Mouse (Mus musculus) forebrain, embryonic 11.5 days (tissue): ENCODE results near the gene Cib1. TPM values are rescaled to one million over a fixed set of nuclear protein-coding genes. Genes with fewer than 3 reads are reported as not detected.

ENCODE experiments used
- ATAC-seq: fragments of 200-750 bp; cut with Nextera tagmentation; replicated peaks from 2 replicates; pipeline ENCODE4 v1.8.0; 2017; ENCODE audit warnings: moderate TSS enrichment; ENCODE audit not compliant: low FRiP score
- DNase-seq: peaks from one replicate; pipeline ENCODE4 v3.0.0-alpha.2; 2017; ENCODE audit warnings: low spot score
- H3K27ac ChIP-seq: fragments of 300-500 bp; sonication (generic); 2 replicates; pipeline ENCODE4 v1.5.1; 2014; ENCODE audit warnings: low read depth, low read length
- H3K27me3 ChIP-seq: fragments of 300-500 bp; sonication (generic); 2 replicates; pipeline ENCODE4 v1.6.1; 2014; ENCODE audit warnings: mild to moderate bottlenecking, low read length, mixed read lengths; ENCODE audit not compliant: control insufficient read depth, insufficient read depth
- H3K36me3 ChIP-seq: fragments of 300-500 bp; sonication (generic); 2 replicates; pipeline ENCODE4 v1.6.1; 2014; ENCODE audit warnings: mild to moderate bottlenecking, low read length, moderate library complexity, mixed read lengths; ENCODE audit not compliant: control insufficient read depth, insufficient read depth
- H3K4me1 ChIP-seq: fragments of 300-500 bp; sonication (generic); replicated peaks from 2 replicates; pipeline ENCODE4 v1.6.1; 2014; ENCODE audit warnings: low read length, mixed read lengths; ENCODE audit not compliant: control insufficient read depth, insufficient read depth
- H3K4me2 ChIP-seq: fragments of 300-500 bp; sonication (generic); 2 replicates; pipeline ENCODE4 v1.6.1; 2014; ENCODE audit warnings: low read depth, mild to moderate bottlenecking, low read length, moderate library complexity, mixed read lengths; ENCODE audit not compliant: severe bottlenecking
- H3K4me3 ChIP-seq: fragments of 300-500 bp; sonication (generic); 2 replicates; pipeline ENCODE4 v1.5.1; 2014; ENCODE audit warnings: low read depth, low read length
- H3K9ac ChIP-seq: fragments of 300-500 bp; sonication (generic); 2 replicates; pipeline ENCODE4 v1.6.1; 2014; ENCODE audit warnings: low read length
- H3K9me3 ChIP-seq: fragments of 300-500 bp; sonication (generic); 2 replicates; pipeline ENCODE4 v1.6.1; 2016; ENCODE audit warnings: low read length, mixed read lengths; ENCODE audit not compliant: control insufficient read depth
- WGBS: fragments of 180-500 bp; shearing (Covaris S2); extraction: QIAGEN DNeasy Blood & Tissue Kit; methylation state at CpG from one replicate; pipeline ENCODE4 v1.1.7; 2014; 5-methylcytosine and 5-hydroxymethylcytosine counted together
- polyA plus RNA-seq: library from polyadenylated mRNA; unstranded; fragments of >200 nt; fragmentation: Nextera tagmentation; extraction: Ambion mirVana; gene quantifications from 2 replicates; pipeline ENCODE4 v1.2.1, GENCODE M21; 2014

Cib1 gene
- polyA plus RNA-seq: 51.4 and 58.1 TPM in 2 replicates

- ATAC-seq: peak; percentile 97
- Histone ChIP-seq H3K9ac (peak within 1 kb of the TSS; percentile 60), H3K4me2 (peak within 1 kb of the TSS; percentile 81), H3K27me3 (no peaks in the 10 kb centered on the region), H3K4me1 (0 out of 2 replicates have a peak, but pooled peaks cover 8% of the 10 kb centered on the region), H3K4me3 (peak within 1 kb of the TSS; percentile 66), H3K9me3 (no peaks in the 10 kb centered on the region), H3K27ac (no peak within 1 kb of the TSS), H3K36me3 (no peaks in the 10 kb centered on the region)
- WGBS: 1% methylated on average over 49 of the region's 56 CpGs
- peak; percentile 99 for DNase-seq
Measured at GRCm38 (mm10) chr7:80232489-80233029, at the start of gene Cib1, which contains the start of gene Gdpgp1. Gene Cib1 (minus strand): TSS chr7:80232813. Gene Gdpgp1 (plus strand): TSS chr7:80232865.

GRCm38 (mm10) chr7:80281646-80282045, 49.0 kb upstream of the Cib1 start:
- Histone ChIP-seq H3K4me1 (no peaks in the 10 kb centered on the region), H3K9ac (no peak overlapping the region), H3K27me3 (no peaks in the 10 kb centered on the region), H3K27ac (no peak overlapping the region), H3K4me3 (no peak overlapping the region), H3K36me3 (no peaks in the 10 kb centered on the region; the same call in 1 of the 2 replicates), H3K4me2 (no peak overlapping the region), H3K9me3 (no peaks in the 10 kb centered on the region)
- ATAC-seq (no peak), DNase-seq (no peak)
- 84% methylated on average over 3 of the region's 3 CpGs for WGBS

- no peak overlapping the region for H3K4me2 ChIP-seq
- DNase-seq: no peak
- H3K9me3 ChIP-seq: no peaks in the 10 kb centered on the region
- 84% methylated on average over 2 of the region's 2 CpGs for WGBS
- H3K27ac ChIP-seq: no peak overlapping the region
- no peak for ATAC-seq
- H3K27me3 ChIP-seq: no peaks in the 10 kb centered on the region
- H3K4me1 ChIP-seq: no peaks in the 10 kb centered on the region
- H3K36me3 ChIP-seq: peaks cover under 1% of the 10 kb centered on the region; the same call in 1 of the 2 replicates
- H3K9ac ChIP-seq: no peak overlapping the region
- no peak overlapping the region for H3K4me3 ChIP-seq
Measured at GRCm38 (mm10) chr7:80280998-80281397, 48.4 kb upstream of the Cib1 start.

- ATAC-seq (no peak), DNase-seq (no peak)
- H3K9me3 ChIP-seq: peaks cover 3% of the 10 kb centered on the region; the same call in 1 of the 2 replicates
- peaks cover 7% of the 10 kb centered on the region; the same call in 1 of the 2 replicates for H3K36me3 ChIP-seq
- no peak overlapping the region for H3K27ac ChIP-seq
- H3K9ac ChIP-seq: no peak overlapping the region
- H3K4me3 ChIP-seq: no peak overlapping the region
- no peaks in the 10 kb centered on the region for H3K4me1 ChIP-seq
- H3K4me2 ChIP-seq: no peak overlapping the region
- no peaks in the 10 kb centered on the region for H3K27me3 ChIP-seq
- WGBS: 88% methylated on average over 10 of the region's 10 CpGs
Measured at GRCm38 (mm10) chr7:80280032-80280431, 47.4 kb upstream of the Cib1 start.

GRCm38 (mm10) chr7:80276374-80276773, 43.8 kb upstream of the Cib1 start:
- Histone ChIP-seq H3K27me3 (no peaks in the 10 kb centered on the region), H3K9me3 (peaks cover 13% of the 10 kb centered on the region; the same call in 1 of the 2 replicates), H3K4me3 (no peak overlapping the region), H3K36me3 (peaks cover 17% of the 10 kb centered on the region), H3K4me1 (no peaks in the 10 kb centered on the region), H3K9ac (no peak overlapping the region), H3K27ac (no peak overlapping the region), H3K4me2 (no peak overlapping the region)
- WGBS: 95% methylated on average over 4 of the region's 4 CpGs
- ATAC-seq: no peak
- no peak for DNase-seq

- Histone ChIP-seq H3K27ac (no peak overlapping the region), H3K4me1 (peaks cover 5% of the 10 kb centered on the region; the same call in 1 of the 2 replicates), H3K4me3 (no peak overlapping the region), H3K4me2 (no peak overlapping the region), H3K36me3 (peaks cover 17% of the 10 kb centered on the region), H3K27me3 (no peaks in the 10 kb centered on the region), H3K9me3 (peaks cover 13% of the 10 kb centered on the region; the same call in 1 of the 2 replicates), H3K9ac (no peak overlapping the region)
- no peak for ATAC-seq
- DNase-seq: no peak
- 93% methylated on average over 2 of the region's 2 CpGs for WGBS
Measured at GRCm38 (mm10) chr7:80273456-80273855, 40.8 kb upstream of the Cib1 start.

GRCm38 (mm10) chr7:80269751-80270255, 37.2 kb upstream of the Cib1 start:
- Histone ChIP-seq H3K4me2 (peak overlapping the region; percentile 95), H3K9ac (peak overlapping the region; percentile 75), H3K4me3 (peak overlapping the region; percentile 83), H3K36me3 (peaks cover 12% of the 10 kb centered on the region), H3K9me3 (peaks cover 8% of the 10 kb centered on the region; the same call in 1 of the 2 replicates), H3K27me3 (no peaks in the 10 kb centered on the region), H3K4me1 (peaks cover 5% of the 10 kb centered on the region; the same call in 1 of the 2 replicates), H3K27ac (no peak overlapping the region)
- WGBS: 1% methylated on average over 23 of the region's 23 CpGs
- no peak for DNase-seq
- no peak; the same call in 1 of the 2 replicates for ATAC-seq

- peak within 1 kb of the TSS; percentile 95 for H3K4me2 ChIP-seq
- peak within 1 kb of the TSS; percentile 41; the same call in 1 of the 2 replicates for H3K27ac ChIP-seq
- WGBS: 5% methylated on average over 21 of the region's 21 CpGs
- peak; percentile 95 for DNase-seq
- no peaks in the 10 kb centered on the region for H3K27me3 ChIP-seq
- peaks cover 5% of the 10 kb centered on the region; the same call in 1 of the 2 replicates for H3K4me1 ChIP-seq
- peak within 1 kb of the TSS; percentile 83 for H3K4me3 ChIP-seq
- H3K36me3 ChIP-seq: peaks cover 5% of the 10 kb centered on the region; the same call in 1 of the 2 replicates
- ATAC-seq: peak; percentile 92
- peak within 1 kb of the TSS; percentile 75 for H3K9ac ChIP-seq
- H3K9me3 ChIP-seq: peaks cover 1% of the 10 kb centered on the region; the same call in 1 of the 2 replicates
Measured at GRCm38 (mm10) chr7:80268897-80269750, 36.5 kb upstream of the Cib1 start, which contains the start of gene Vps33b. Gene Vps33b (plus strand): TSS chr7:80269649.
